Mouse (Mus musculus) left cerebral cortex, adult 18-20 months (tissue): Measurements from ENCODE around the gene Agpat2. TPM values are rescaled to one million over a fixed set of nuclear protein-coding genes. Genes with fewer than 3 reads are reported as not detected.

Experiments
- DNase-seq, 2 experiments: peaks; one replicate each; pipeline ENCODE4 v3.0.0; 2021 to 2022; ENCODE audit warnings: low spot score in 2 of 2, mixed read lengths in 1 of 2
- microRNA-seq, 2 experiments: library from miRNA; unstranded; fragments of <30 nt; microRNA quantifications; one replicate each; pipeline ENCODE4 v1.2.0; 2021
- total RNA-seq, 2 experiments: library from RNA; stranded (reverse); gene quantifications; 2 replicates each; pipeline ENCODE4 v1.2.3; 2021

The Agpat2 gene
- total RNA-seq, 2 experiments from 2014 or later, result 1.6 to 2.5 TPM

- DNase-seq, result no peak
Observed at GRCm38 (mm10) chr2:26543768-26544167, 60.4 kb downstream of the Agpat2 start.

GRCm38 (mm10) chr2:26543155-26543554 lies 61.1 kb downstream of the Agpat2 start:
- no peak for DNase-seq

Small RNAs within 50 kb of the gene (microRNA-seq; reads per million reads assigned to microRNA genes)
- gene Mir126a (0 to 1.7 reads per million in 2 experiments), gene Mir126b (0 reads per million in 2 experiments)

Other genes with a start within 250 kb of the Agpat2 start
- 1 to 10 TPM; 1.2 to 2.6 TPM for gene Card9, start 243.5 kb downstream of the Agpat2 start, total RNA-seq
- gene Snapc4, start 223.8 kb downstream of the Agpat2 start, total RNA-seq, result 10 to 100 TPM; 51.8 to 69.8 TPM
- gene Entr1, start 215.1 kb downstream of the Agpat2 start, total RNA-seq, result 100 to 1,000 TPM; 139 to 145 TPM
- 10 to 100 TPM; 91.5 to 95.8 TPM for gene Pmpca, start 215.1 kb downstream of the Agpat2 start, total RNA-seq
- gene Inpp5e, start 195.2 kb downstream of the Agpat2 start, total RNA-seq, result 10 to 100 TPM; 21.5 to 22.8 TPM
- gene Sec16a, start 159.2 kb downstream of the Agpat2 start, total RNA-seq, result 10 to 100 TPM; 42.7 to 46.0 TPM
- 10 to 100 TPM; 17.8 to 19.1 TPM for gene Notch1, start 87.8 kb downstream of the Agpat2 start, total RNA-seq
- 10 to 100 TPM; 65.1 to 72.0 TPM for gene Egfl7, start 24.4 kb downstream of the Agpat2 start, total RNA-seq
- not detected for gene Gm20532, start 17.8 kb downstream of the Agpat2 start, total RNA-seq
- gene Fam69b, start 24.0 kb upstream of the Agpat2 start, total RNA-seq, result 10 to 100 TPM; 74.1 to 77.2 TPM
- not detected for gene Lcn4, start 66.9 kb upstream of the Agpat2 start, total RNA-seq